Mouse (Mus musculus): Measurements from ENCODE around the gene Avpr2. TPM values are rescaled to one million over a fixed set of nuclear protein-coding genes. Genes with fewer than 3 reads are reported as not detected.
A peak's percentile ranks its signal among the peaks of the same experiment; 100 is the strongest.

Gene Avpr2
- polyA plus RNA-seq, 1 experiment, result 0.02 TPM

DNA sequence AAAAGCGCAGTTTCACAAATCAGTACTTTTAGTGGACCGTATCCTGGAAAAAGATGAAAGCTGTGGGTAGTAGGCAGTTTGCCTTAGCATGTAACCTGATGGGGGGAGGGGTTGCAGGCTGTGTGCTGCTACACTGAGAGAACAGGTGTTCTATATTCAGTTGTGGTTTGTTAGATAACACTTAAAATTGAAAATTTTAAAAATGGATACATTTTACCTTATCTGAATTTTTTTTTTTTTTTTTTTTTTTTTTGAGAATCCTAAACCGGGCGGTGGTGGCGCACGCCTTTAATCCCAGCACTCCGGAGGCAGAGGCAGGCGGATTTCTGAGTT, 30.6 kb downstream of the Avpr2 start:
- H3K79me3 ChIP-seq (ENCODE audit: low read depth), result peaks cover 18% of the 10 kb centered on the region
- peak overlapping the region; percentile 74 for H3ac ChIP-seq (ENCODE audit: control insufficient read depth, insufficient read length, low read depth)
- no peaks in the 10 kb centered on the region for H3K27me3 ChIP-seq (ENCODE audit: control insufficient read depth, insufficient read depth, insufficient read length)
- no peak for TF ChIP-seq FOSL1 (IDR thresholded peaks at IDR 0.05; ENCODE audit: insufficient read depth, low read length, poor library complexity, severe bottlenecking)
- TF ChIP-seq CTCF (IDR thresholded peaks at IDR 0.05; ENCODE audit: control insufficient read depth, insufficient read depth, insufficient read length), result no peak
- no peak for TF ChIP-seq MYOG (IDR thresholded peaks at IDR 0.05; ENCODE audit: control insufficient read depth, extremely low read depth, insufficient read length)
- no peak for TF ChIP-seq CEBPB (IDR thresholded peaks at IDR 0.05; ENCODE audit: low read depth)
- TF ChIP-seq MYOD1 (IDR thresholded peaks at IDR 0.05; ENCODE audit: control insufficient read depth, insufficient read length, low read depth), result no peak
- TF ChIP-seq USF1 (IDR thresholded peaks at IDR 0.05; ENCODE audit: low read depth), result no peak
- TF ChIP-seq MAX (IDR thresholded peaks at IDR 0.05), result no peak
- H3K4me3 ChIP-seq (ENCODE audit: insufficient read depth, poor library complexity, severe bottlenecking), result no peak overlapping the region
- peaks cover 26% of the 10 kb centered on the region for H3K79me2 ChIP-seq (ENCODE audit: control insufficient read depth, insufficient read depth)
- peaks cover 25% of the 10 kb centered on the region for H3K36me3 ChIP-seq (ENCODE audit: control insufficient read depth, insufficient read depth)

DNA sequence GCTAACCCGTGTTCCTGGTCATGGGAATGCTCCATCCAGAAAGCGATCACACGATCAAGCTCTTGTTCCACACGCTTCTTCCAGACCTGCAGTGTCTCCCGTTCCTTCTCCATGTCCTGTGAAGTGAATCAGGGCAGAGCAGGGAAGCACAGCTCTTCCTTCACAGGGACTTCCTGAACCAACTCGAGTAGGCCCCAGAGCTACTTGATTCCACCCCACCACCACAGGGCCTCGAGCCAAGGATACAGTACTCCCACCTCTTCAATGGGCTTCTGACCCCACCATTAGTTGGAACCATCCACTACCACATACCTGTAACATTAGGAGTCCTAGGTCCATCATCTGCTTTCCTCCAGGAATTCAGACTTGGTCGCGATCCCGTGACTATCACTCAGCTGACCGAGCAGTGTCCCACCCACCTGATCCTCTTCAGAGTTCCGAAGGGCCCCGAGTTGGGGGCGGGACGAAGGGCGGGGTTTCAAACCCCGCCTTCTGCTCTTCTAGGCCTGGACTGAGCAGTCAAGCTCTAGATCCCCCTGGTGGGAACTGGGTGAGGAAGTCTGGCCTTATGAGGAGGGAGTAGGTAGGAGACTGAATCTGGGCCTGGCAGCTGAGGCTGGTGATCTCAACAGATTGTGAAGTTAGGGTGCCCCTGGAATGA, 38.6 kb downstream of the Avpr2 start, which contains the start of gene Renbp:
TSS of gene Renbp (minus strand) at position 449 of the 661 bp plus-strand sequence.
- H3K79me2 ChIP-seq (ENCODE audit: control insufficient read depth, insufficient read depth), result no peaks in the 10 kb centered on the region
- H3K4me3 ChIP-seq (ENCODE audit: insufficient read depth, poor library complexity, severe bottlenecking), result no peak within 1 kb of the TSS
- no peaks in the 10 kb centered on the region for H3K36me3 ChIP-seq (ENCODE audit: control insufficient read depth, insufficient read depth)
- no peaks in the 10 kb centered on the region for H3K27me3 ChIP-seq (ENCODE audit: control insufficient read depth, insufficient read depth, insufficient read length)
- no peak for TF ChIP-seq MYOD1 (IDR thresholded peaks at IDR 0.05; ENCODE audit: control insufficient read depth, insufficient read length, low read depth)
- TF ChIP-seq CEBPB (IDR thresholded peaks at IDR 0.05; ENCODE audit: low read depth), result no peak
- no peak for TF ChIP-seq FOSL1 (IDR thresholded peaks at IDR 0.05; ENCODE audit: insufficient read depth, low read length, poor library complexity, severe bottlenecking)
- TF ChIP-seq MYOG (IDR thresholded peaks at IDR 0.05; ENCODE audit: control insufficient read depth, extremely low read depth, insufficient read length), result no peak
- no peak for TF ChIP-seq USF1 (IDR thresholded peaks at IDR 0.05; ENCODE audit: low read depth)
- H3K79me3 ChIP-seq (ENCODE audit: low read depth), result no peaks in the 10 kb centered on the region
- no peak within 1 kb of the TSS for H3ac ChIP-seq (ENCODE audit: control insufficient read depth, insufficient read length, low read depth)

DNA sequence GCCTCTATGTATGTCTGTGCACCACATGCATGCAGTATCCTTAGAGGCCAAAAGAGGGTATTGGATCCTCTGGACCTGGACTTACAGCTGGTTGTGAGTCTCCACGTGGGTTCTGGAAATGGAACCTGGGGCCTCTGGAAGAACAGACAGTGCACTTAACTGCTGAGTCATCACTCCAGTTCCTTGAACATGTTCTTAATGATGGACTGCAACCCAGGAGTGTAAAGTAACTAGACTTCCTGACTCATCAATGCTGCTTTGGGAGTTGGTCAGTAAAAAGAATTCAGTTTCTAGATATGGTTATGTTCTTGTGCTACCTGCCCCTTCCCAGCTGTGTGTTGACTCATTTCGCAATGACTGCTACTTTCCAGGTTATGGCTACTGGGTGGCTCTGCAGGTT, 40.0 kb downstream of the Avpr2 start:
- H3K27me3 ChIP-seq (ENCODE audit: control insufficient read depth, insufficient read depth, insufficient read length), result no peaks in the 10 kb centered on the region
- TF ChIP-seq CEBPB (IDR thresholded peaks at IDR 0.05; ENCODE audit: low read depth) (peak; percentile 43), MYOG (IDR thresholded peaks at IDR 0.05; ENCODE audit: control insufficient read depth, extremely low read depth, insufficient read length) (no peak)
- no peak overlapping the region for H3ac ChIP-seq (ENCODE audit: control insufficient read depth, insufficient read length, low read depth)
- no peaks in the 10 kb centered on the region for H3K79me2 ChIP-seq (ENCODE audit: control insufficient read depth, insufficient read depth)
- H3K36me3 ChIP-seq (ENCODE audit: control insufficient read depth, insufficient read depth), result no peaks in the 10 kb centered on the region
- H3K4me3 ChIP-seq (ENCODE audit: insufficient read depth, poor library complexity, severe bottlenecking), result no peak overlapping the region
- no peaks in the 10 kb centered on the region for H3K79me3 ChIP-seq (ENCODE audit: low read depth)

DNA sequence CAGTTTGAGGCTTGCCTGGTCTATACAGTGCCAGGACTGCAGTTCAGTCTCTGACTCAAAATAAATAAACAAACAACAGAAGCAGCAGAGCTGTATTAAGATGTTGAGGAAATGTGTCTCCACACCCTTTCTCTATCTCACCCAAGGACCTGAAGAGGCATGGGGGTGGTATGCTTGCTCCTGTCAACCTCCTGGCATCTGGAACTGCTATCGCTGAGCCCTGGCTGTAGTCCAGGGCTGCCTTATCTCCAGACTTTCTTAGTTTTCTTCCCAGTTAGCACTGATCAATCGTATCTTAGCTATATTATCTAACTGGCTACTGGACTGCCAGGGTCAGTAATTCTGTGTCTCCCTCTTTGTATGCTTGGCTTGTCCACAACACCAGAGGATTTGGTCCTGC, 50.0 kb downstream of the Avpr2 start:
- no peaks in the 10 kb centered on the region for H3K27me3 ChIP-seq (ENCODE audit: control insufficient read depth, insufficient read depth, insufficient read length)
- no peak overlapping the region for H3ac ChIP-seq (ENCODE audit: control insufficient read depth, insufficient read length, low read depth)
- H3K79me2 ChIP-seq (ENCODE audit: control insufficient read depth, insufficient read depth), result no peaks in the 10 kb centered on the region
- H3K4me3 ChIP-seq (ENCODE audit: insufficient read depth, poor library complexity, severe bottlenecking), result no peak overlapping the region
- H3K79me3 ChIP-seq (ENCODE audit: low read depth), result no peaks in the 10 kb centered on the region
- TF ChIP-seq FOSL1 (IDR thresholded peaks at IDR 0.05; ENCODE audit: insufficient read depth, low read length, poor library complexity, severe bottlenecking), result no peak
- no peak for TF ChIP-seq MYOG (IDR thresholded peaks at IDR 0.05; ENCODE audit: control insufficient read depth, extremely low read depth, insufficient read length)
- no peak for TF ChIP-seq USF1 (IDR thresholded peaks at IDR 0.05; ENCODE audit: low read depth)
- TF ChIP-seq MAX (IDR thresholded peaks at IDR 0.05), result no peak
- TF ChIP-seq CEBPB (IDR thresholded peaks at IDR 0.05; ENCODE audit: low read depth), result no peak
- TF ChIP-seq MYOD1 (IDR thresholded peaks at IDR 0.05; ENCODE audit: control insufficient read depth, insufficient read length, low read depth), result no peak
- no peak for TF ChIP-seq CTCF (IDR thresholded peaks at IDR 0.05; ENCODE audit: control insufficient read depth, insufficient read depth, insufficient read length)
- H3K36me3 ChIP-seq (ENCODE audit: control insufficient read depth, insufficient read depth), result peaks cover 25% of the 10 kb centered on the region

DNA sequence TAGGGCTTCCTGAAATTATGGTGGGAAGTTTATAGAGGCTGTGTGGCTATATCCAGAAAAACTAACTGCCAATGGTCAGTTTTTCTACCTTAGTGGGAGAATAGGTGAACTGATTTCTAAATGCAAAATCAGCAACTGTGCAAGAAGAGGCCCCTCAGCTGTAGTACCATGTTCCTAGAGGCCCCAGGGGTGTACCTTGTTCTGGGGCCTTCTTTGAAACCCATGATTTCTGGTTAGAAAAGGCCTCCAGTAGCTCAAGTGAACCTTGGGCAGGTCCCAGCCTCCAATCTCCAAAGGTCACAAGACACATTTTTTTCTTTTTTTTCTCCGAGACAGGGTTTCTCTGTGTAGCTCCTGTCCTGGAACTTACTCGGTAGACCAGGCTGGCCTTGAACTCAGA, 50.4 kb downstream of the Avpr2 start:
- no peak overlapping the region for H3ac ChIP-seq (ENCODE audit: control insufficient read depth, insufficient read length, low read depth)
- no peaks in the 10 kb centered on the region for H3K27me3 ChIP-seq (ENCODE audit: control insufficient read depth, insufficient read depth, insufficient read length)
- H3K79me2 ChIP-seq (ENCODE audit: control insufficient read depth, insufficient read depth), result no peaks in the 10 kb centered on the region
- TF ChIP-seq CEBPB (IDR thresholded peaks at IDR 0.05; ENCODE audit: low read depth), result no peak
- no peak for TF ChIP-seq MAX (IDR thresholded peaks at IDR 0.05)
- TF ChIP-seq MYOD1 (IDR thresholded peaks at IDR 0.05; ENCODE audit: control insufficient read depth, insufficient read length, low read depth), result no peak
- TF ChIP-seq CTCF (IDR thresholded peaks at IDR 0.05; ENCODE audit: control insufficient read depth, insufficient read depth, insufficient read length), result no peak
- TF ChIP-seq MYOG (IDR thresholded peaks at IDR 0.05; ENCODE audit: control insufficient read depth, extremely low read depth, insufficient read length), result no peak
- no peak for TF ChIP-seq USF1 (IDR thresholded peaks at IDR 0.05; ENCODE audit: low read depth)
- no peak for TF ChIP-seq FOSL1 (IDR thresholded peaks at IDR 0.05; ENCODE audit: insufficient read depth, low read length, poor library complexity, severe bottlenecking)
- H3K36me3 ChIP-seq (ENCODE audit: control insufficient read depth, insufficient read depth), result peaks cover 30% of the 10 kb centered on the region
- H3K79me3 ChIP-seq (ENCODE audit: low read depth), result no peaks in the 10 kb centered on the region
- no peak overlapping the region for H3K4me3 ChIP-seq (ENCODE audit: insufficient read depth, poor library complexity, severe bottlenecking)

Other genes with a start within 250 kb of the Avpr2 start
- 0.06 TPM for gene Pnck, start 232.0 kb upstream of the Avpr2 start, polyA plus RNA-seq (2012; fragmentation: generic; extraction: Trizol)
- 62.8 TPM for gene Slc6a8, start 219.0 kb upstream of the Avpr2 start, polyA plus RNA-seq (2012; fragmentation: generic; extraction: Trizol)
- gene Bcap31, start 175.9 kb upstream of the Avpr2 start, polyA plus RNA-seq (2012; fragmentation: generic; extraction: Trizol), result 185 TPM
- 7.6 TPM for gene Abcd1, start 175.5 kb upstream of the Avpr2 start, polyA plus RNA-seq (2012; fragmentation: generic; extraction: Trizol)
- 0.02 TPM for gene Plxnb3, start 135.0 kb upstream of the Avpr2 start, polyA plus RNA-seq (2012; fragmentation: generic; extraction: Trizol)
- gene Srpk3, start 117.7 kb upstream of the Avpr2 start, polyA plus RNA-seq (2012; fragmentation: generic; extraction: Trizol), result 0.09 TPM
- 141 TPM for gene Idh3g, start 105.2 kb upstream of the Avpr2 start, polyA plus RNA-seq (2012; fragmentation: generic; extraction: Trizol)
- 260 TPM for gene Ssr4, start 105.1 kb upstream of the Avpr2 start, polyA plus RNA-seq (2012; fragmentation: generic; extraction: Trizol)
- gene Pdzd4, start 67.1 kb upstream of the Avpr2 start, polyA plus RNA-seq (2012; fragmentation: generic; extraction: Trizol), result 0.18 TPM
- 0.55 TPM for gene L1cam, start 4.0 kb downstream of the Avpr2 start, polyA plus RNA-seq (2012; fragmentation: generic; extraction: Trizol)
- 0.23 TPM for gene Arhgap4, start 29.8 kb downstream of the Avpr2 start, polyA plus RNA-seq (2012; fragmentation: generic; extraction: Trizol)
- gene Naa10, start 29.8 kb downstream of the Avpr2 start, polyA plus RNA-seq (2012; fragmentation: generic; extraction: Trizol), result 165 TPM
- 73.2 TPM for gene Renbp, start 38.7 kb downstream of the Avpr2 start, polyA plus RNA-seq (2012; fragmentation: generic; extraction: Trizol)
- 58.7 TPM for gene Hcfc1, start 74.3 kb downstream of the Avpr2 start, polyA plus RNA-seq (2012; fragmentation: generic; extraction: Trizol)
- 33.9 TPM for gene Irak1, start 131.8 kb downstream of the Avpr2 start, polyA plus RNA-seq (2012; fragmentation: generic; extraction: Trizol)
- 0.07 TPM for gene Opn1mw, start 235.4 kb downstream of the Avpr2 start, polyA plus RNA-seq (2012; fragmentation: generic; extraction: Trizol)
- 7.0 TPM for gene Mecp2, start 243.3 kb downstream of the Avpr2 start, polyA plus RNA-seq (2012; fragmentation: generic; extraction: Trizol)

Measured in C2C12 (cell line).